Mouse (Mus musculus) lung, adult 2 months (tissue): ENCODE results near the gene Lrig2.

Experiments used
- CTCF ChIP-seq: fragments of 200-500 bp; IDR thresholded peaks from 2 replicates; pipeline ENCODE4 v1.5.1; 2011; ENCODE audit warnings: mild to moderate bottlenecking, low read length, control low read depth; ENCODE audit not compliant: insufficient read depth
- POLR2A ChIP-seq: fragments of 200-500 bp; IDR thresholded peaks from 2 replicates; pipeline ENCODE4 v1.6.1; 2011; ENCODE audit warnings: low read depth, mild to moderate bottlenecking, control low read depth, low read length, borderline replicate concordance; ENCODE audit errors: extremely low read depth

- no peak for TF ChIP-seq CTCF
- no peak for TF ChIP-seq POLR2A
Measured at GRCm38 (mm10) chr3:104525029-104525428, 13.3 kb upstream of the Lrig2 start.
